Mouse (Mus musculus) retina, postnatal 7 days (tissue): ENCODE results near the gene Fh1.
A peak's percentile ranks its signal among the peaks of the same experiment; 100 is the strongest.

ENCODE experiments used
- DNase-seq: peaks from one replicate; pipeline ENCODE4 v3.0.0-alpha.2; 2012; ENCODE audit warnings: low read depth, low spot score

Gene Fh1

DNA sequence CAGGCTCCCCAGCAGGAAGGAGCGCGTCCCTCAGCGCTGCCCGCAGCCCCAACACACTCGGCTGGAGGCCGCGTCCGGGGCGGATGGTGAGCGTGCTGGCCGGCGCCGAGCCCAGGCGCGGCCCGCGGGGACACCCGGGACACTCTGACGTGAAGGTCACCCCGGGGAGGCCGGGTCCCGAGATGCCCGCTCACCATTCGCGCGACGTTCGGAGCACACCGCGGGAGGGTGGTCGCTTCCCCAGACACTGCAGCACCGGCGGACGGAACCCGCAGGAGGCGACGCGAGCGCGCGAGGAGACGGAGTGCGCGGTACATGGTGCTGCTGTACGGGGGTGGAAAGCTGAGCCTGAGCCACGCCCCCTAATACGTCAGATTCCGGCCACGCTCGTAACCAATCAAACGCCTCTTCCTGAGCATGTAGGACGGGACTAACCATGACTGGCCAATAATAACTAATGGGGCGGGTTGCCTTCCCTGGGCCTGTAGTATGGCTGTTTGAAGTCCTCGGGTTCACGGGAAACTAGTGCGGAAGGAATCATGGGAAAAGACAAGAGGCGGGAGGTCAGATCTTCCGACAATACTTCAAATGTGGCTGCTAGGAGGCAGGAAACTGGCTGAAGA, at the start of gene Fh1:
Gene Fh1, minus strand, starts transcription at position 379 of the 623 bp plus-strand sequence.
- peak; percentile 94 for DNase-seq

DNA sequence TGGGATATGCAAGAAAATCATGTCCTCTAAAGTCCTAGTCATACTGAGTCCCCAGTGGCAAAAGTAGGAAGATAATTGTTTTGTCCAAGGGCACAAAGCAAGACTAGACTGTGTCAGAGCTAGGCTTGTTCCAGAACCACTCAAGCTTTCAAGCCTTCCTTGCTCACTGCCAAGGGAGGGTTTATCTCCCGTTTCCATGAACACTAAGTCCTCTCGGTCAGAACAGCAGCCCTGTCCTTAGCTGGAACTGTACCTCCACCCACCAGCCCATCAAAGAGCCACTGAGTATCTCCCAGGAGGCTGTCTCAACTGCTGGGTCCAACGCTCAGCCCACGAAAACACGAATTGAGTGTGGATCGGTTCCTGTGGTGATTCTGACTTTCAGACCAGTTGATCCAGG, 49.7 kb upstream of the Fh1 start:
- no peak for DNase-seq

DNA sequence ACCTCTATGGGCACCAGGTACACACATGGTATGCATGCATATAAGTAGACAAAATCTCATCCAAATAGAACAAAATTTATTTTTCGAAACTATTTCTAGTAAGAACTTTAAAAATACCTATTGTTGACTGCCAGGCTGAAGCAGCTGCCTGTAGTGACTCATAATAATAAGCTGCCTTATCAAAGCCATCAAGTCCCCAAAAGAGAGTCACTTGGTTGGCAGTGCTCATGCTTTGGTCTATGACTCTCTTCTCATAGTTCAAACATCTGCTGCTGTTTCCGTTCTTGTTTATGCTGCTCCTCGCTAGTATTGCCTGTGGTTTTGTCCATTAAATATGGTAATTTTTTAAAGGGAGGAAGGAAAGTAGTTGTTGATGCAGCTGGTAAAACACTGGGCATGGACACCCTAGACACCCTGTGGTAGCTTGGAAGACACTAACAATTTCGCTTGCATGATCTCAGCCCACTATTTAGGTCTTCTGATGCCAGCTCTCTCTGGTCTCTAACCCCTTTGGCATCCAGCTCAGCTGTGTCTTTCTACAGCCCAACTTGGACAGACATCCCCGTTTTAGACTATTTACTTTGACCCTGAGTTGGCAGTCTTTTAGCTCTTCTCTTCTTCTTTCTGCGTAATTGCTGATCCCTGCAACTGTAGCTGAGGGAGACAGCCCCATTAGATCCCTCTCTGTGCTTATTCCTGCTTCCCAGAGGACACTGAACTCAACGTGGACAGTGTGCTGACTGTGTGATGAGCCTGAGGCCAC, 48.3 kb upstream of the Fh1 start:
- no peak for DNase-seq

DNA sequence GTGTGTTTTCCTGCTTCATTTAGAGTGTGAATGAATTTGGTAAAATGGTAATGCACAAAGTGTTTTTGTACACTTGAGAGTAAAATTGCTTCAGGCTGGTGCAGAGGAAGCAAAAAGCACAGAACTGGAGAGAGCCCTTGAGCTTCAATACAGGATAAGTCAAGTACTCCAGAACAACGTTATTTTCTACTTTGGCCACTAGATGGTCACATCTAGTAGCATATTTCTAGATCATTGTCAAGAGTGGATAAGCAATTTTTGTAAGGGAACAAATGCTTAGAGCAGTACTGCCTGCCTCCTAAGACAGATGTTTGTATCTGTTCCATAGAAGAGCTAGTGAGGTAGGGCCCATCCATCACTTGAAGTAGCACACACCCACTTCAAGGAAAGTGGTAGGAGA, 46.2 kb upstream of the Fh1 start:
- DNase-seq = no peak

DNA sequence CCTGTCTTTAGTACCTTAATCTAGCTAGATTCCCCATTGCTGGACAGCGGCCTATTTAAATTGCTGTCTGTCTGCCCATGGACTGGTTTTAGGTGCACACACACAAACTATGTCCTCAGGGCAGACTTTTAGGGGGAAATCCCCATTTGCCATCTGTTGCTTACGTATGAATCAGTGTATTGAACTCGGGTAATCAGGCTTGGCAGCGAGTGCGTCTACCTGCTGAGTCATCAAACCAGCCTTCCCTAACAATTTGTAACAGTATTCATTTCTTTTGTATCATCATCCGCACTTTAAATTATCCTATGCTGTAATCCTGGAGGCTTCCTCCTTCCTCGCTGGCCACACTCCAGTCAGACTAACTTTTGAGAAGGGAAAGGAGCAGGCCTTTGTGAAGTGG, 44.6 kb upstream of the Fh1 start:
- no peak for DNase-seq

DNA sequence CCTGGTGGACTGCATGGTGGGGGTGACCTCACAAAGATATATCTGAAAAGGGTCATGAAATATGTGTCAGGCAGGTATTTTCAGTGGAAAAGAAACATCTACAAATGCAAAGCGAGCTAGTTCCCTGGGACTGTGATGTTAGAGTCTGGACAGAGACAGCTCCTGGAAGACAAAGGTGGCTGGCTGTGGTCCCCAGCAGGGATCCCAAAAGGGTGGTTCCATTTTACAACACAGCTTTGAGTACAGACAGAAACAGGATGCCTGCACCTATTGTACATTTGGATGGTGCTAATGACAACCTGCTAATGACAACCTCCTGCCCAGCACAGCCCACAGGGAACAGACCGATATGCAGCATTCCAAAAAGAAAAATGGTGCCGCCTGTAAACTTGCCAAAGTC, 44.0 kb upstream of the Fh1 start:
- no peak for DNase-seq

DNA sequence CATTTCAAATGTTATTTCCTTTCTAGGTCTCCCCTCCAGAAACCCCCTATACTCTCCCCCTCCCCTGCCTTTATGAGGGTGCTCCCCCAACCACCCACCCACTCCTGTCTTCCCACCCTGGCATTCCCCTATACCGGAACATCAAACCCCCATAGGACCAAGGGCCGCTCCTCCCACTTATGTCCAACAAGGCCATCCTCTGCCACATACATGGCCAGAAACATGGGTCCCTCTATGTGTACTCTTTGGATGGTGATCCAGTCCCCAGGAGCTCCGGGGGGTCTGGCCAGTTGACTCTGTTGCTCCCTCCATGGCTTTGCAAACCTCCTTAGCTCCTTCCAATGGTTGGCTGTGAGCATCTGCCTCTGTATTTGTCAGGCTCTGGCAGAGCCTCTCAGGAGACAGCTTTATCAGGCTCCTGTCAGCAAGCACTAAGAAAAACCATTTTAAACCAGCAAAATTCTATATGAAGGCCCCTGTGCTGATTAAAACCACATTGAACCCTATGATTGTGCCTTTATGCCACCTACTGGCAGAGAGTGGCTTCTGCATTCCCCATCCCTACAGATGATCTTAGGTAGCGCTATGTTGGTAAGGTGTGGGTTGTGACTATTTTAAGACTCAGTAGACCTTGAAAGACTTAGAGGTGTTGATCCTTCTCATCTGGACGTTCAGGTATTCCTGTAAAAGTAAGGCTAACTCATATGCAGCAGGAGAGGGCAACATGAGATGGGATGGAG, 43.4 kb upstream of the Fh1 start:
- no peak for DNase-seq

DNA sequence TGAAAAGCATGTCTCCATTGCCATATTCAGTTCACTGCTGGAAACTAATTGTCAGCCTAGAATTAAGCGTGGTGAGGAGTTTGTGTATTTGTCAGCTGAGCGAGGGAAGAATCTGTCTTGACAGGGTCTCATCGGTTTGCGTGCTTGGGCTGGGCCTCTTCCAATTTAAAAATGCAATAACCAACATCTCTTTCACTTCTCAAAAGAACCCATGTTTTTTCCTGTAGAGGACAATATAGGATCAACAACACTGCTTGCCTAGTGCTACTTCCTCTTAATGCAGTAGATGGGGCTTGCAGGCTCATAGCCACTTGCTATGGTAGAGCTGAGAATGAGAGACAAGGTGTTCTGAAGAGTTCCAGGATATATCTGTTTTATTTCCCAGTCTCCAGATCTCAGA, 34.5 kb upstream of the Fh1 start:
- DNase-seq = no peak

DNA sequence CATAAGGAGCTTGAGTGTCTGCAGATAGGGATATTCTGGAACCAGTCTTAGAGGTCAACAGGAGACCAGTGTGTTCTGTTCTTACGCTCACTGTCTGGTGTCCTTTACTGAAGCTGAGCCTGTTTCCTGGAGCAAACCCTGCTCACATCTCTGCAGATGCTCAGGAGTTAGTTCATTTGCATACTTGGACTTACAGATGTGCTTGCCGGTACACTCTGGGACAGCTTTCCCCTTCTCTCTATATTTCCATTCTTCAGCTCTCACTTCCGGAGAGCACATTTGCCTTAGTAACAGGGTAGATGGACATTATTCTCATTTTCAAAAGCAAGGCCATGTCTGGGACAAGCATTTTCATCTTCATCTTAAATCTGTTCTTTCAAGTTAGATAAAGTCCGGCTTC, 23.2 kb upstream of the Fh1 start:
- DNase-seq = no peak

DNA sequence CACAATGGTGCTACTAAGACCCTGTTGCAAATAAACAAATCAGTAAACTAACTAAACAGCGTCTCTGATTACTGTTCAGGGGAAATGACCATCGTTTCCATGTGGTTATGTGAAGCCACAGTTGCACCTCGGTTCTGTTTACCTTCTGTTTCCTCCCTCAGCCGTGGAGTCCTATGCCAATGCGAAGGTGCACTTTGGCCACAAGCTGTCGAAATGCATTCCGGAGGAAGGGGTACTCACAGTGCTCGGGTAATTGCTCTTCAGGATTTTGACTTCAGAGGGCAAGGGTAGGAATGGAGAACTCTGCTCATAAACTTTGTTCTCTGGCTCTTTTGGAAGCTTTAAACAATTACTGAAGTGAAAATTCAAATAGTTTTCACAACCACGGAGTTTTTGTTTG, 21.5 kb upstream of the Fh1 start:
- DNase-seq = no peak

DNA sequence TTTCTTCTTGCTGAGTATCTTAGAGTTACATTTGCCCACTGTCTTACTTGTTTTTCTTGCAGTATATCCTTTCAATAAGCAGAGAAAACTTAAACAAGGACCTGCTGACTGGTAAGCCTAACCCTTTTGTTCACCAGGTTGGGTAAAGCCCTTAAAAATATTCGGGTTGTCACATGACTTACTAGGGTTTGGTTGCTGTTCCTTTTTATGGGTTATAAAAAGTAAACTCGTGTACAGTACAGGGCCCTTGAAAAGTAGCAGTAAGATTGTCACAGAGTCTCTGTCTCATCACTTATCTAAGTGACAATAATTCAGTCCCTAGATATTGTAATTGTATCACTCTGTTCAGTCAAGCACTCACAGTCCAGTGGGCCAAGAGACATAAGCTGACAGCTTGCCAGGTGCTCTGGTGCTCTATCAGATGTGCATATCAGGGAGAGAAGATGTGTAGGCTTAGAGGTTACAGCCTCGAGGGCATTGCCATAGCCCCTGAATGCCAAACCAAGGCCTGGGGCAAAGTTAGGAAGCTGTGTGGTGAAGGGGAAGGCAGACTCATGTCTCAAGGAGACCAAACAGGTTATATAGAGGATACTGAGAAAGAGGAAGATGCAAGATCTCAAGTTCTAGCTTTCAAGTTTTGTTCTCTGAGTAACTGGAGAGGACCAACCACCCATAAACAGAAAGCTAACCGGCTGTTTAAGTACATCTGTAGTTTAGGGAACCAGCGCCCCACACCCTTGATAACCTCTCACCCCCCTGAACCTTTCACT, 18.2 kb upstream of the Fh1 start:
- DNase-seq = no peak

DNA sequence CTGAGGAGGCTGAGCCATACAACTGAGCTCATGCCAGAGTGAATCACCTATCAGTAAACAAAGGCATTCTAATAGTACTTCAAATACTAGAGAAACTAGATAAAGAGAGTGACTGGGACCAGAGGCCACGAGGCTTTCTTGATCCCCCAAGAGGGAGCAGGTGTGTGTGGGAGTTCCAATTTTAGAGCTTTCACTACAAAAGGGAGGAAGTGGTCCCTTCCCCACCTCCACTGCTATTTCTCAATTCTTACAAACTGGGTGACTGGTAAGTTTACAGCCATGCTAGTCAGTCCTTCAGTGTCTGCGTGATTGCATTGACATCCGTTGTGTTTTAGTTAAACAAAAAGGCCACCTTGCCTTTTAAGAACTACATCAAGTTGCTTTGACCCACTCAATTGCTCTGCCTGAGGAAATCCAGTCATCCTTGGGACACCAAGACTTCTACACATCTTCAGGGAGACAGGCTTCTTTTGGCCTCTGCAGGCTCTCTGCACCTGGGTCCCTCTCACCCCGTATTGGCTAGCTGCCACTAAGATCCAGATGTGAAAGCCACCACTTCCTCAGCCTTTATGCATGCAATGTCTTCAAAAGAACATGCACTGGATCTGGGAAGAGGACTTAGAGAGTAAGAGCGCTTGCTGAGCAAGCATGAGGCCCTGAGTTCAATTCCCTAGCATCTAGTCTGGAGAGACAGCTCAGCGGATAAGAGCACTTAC, 15.2 kb upstream of the Fh1 start:
- DNase-seq = no peak

DNA sequence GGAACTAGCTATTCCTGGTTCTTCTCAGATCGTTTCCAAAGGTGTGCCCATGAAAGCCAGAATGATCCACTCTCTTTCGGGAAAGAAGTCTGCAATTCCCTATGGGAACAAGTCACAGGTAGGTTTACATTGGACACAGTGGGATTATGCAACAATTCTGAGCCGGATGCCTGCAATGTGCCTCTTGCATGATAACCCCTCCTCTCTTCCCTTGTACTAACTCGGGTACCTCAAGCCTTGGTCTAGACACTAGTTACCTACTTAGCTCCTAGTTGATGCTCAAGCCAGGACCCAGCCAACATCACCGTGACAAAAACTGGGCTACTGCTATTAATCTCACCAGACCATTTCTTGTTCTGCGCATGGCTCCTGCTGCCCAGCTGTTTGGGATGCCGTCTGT, 13.6 kb upstream of the Fh1 start:
- no peak for DNase-seq

DNA sequence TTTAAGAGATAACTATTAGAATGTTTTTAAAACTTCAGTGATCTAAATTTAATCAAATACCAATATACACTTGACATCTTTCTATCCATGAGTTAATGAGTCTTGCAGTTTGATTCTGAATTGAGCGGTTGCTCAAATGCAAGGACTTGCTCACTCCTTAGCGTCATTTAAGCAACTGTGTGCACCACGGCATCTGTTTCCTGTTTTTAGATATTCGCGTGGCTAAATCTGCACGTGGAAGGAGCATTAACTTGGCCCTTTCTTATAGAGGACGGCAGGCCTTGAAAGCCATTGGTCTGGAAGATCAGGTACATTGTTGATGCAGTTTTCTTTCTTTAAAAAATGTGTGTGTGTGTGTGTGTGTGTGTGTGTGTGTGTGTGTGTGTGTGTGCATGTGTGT, 12.2 kb upstream of the Fh1 start:
- DNase-seq = no peak

DNA sequence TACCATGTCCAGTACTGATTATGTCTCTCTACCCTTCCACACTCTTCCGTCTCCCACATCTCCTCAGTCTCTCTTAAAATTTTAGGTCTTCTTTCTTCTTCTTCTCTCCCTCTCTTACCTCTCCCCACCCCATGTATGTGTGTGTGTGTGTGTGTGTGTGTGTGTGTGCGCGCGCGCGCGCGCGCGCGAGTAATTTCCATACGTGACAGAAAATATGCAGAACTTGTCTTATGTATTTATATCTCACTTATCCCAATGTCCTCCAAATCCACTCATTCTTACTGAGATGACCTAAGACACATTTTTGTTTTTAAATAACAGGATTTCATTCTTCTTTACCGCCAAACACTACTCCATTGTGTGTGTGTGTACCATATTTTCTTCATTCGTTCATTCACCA, 7.0 kb upstream of the Fh1 start:
- no peak for DNase-seq

DNA sequence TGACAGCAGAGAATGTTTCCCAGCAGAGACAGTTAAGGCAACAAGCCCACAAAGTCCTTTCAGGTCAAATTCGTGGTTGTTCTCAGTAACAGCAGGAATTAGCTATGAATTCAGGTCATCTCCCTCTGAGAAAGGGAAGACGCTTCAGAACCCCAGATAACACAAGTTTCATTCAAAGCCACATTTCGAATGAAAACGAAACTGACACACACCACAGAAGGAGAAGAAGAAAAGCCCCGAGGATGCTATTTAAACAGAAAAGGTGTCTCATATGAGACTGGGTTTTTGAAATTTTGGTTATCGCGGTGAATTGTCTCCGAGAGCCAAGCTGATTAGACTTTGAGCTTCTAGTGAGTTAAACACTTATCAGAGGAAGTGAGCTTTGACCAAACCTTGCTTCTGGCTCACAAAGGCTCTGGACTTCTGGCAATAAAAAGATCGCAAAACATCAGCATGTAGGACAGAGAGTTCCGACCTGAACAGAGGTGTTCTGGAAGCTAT, 6.3 kb upstream of the Fh1 start:
- DNase-seq = no peak

DNA sequence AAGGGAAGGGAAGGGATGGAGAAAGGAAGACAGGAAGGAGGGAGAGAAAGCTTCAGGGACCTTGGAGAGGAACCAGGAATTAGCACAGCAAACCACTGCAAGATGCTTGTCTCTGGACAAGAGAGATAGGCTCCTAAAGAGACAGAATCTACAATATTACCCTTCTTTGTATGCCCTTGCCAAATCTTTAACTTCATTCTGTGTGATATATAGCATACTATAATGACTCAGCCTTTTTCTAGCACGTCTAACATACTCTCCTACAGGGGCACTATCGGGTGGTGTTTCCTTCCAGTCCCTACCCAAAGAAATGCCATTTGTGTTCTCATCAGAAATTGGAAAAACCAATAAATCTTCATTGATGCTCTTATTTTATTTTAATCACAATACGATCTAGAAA, 5.6 kb upstream of the Fh1 start:
- no peak for DNase-seq

DNA sequence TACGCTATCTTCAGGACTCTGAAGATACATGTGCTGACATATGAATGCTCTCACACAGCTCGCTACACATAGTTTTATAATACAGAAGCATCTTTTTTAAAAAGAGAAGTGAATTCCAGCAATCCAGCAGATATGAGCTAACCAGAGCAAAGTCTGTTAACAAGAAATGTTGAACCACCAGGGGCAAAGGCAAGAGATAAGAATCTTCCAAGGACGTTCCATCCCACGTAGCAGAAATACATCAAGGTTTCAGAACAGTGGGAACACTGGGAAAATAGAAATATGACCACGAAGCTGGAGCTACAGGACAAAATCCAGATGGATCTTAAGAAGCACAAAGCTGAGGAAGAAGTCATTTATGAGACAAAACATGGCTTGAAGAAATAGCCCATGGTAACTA, 4.9 kb upstream of the Fh1 start:
- no peak for DNase-seq

DNA sequence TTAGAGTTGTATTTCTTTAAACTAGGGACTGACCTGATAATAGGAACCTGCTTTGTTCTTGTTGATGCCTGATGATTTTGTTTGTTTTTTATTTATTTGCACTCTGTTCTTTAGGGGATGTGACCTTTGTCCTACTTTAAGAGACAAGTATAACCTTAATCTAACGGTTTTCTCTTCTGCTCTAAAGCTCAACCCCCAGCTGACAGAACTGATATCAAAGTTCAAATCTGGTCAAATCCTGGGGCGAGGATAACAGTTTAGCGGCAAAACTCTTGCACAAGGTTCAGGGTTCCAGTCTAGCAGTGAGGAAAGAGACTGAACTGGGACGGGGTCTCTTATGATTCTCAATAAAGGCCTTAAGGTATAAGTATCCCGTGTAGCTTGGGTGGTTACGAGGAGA, 3.8 kb upstream of the Fh1 start:
- DNase-seq = no peak

DNA sequence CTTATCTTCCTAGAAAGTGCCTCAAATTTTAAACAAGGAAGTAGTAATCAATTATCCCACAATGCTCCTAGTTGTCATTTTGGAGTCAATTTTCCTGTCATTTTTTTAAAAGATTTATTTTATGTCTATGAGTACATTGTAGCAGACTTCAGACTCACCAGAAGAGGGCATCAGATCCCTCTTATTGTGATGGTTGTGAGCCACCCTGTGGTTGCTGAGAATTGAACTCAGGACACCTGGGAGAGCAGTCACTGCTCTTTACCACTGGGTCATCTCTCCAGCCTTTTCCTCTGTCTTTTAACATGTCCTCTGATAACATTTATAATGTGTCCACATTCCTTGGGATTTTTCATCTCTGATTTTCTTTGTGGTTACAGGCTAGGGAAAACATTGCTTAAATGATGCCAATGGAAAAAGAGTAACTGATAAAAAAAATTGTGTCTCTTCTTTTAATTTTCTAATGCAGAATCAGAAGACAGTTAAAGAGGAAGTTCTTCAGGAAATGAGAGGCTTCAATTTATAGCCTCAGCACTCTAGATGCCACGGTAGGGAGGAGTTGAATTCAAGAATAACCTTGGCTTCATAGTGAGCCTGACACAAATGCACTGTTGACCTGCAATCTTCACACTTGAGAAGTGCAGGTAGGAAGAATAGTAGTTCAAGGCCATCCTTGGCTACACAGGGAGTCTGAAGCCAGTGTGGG, 706 bp upstream of the Fh1 start:
- peak; percentile 20 for DNase-seq

DNA sequence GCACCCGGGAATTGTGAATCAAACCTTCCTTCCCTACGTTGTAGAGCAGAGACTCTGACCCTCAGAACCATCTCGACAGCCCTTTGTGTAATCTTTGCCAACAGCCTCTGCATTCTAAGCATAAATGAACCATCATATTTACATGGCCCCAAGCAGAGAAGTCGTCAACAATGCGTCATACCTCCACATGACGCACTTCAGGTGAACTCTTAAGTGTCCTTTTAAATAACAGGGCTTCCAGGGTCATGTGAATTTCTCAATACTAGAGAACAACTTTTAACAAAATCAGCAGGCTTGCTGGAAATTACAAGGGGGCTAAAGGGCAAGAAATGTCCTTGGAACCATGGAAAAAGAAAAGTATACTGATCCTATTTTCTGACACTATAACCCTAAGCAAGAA, 1.8 kb downstream of the Fh1 start:
- DNase-seq = no peak
